Mouse (Mus musculus) stomach, postnatal 0 days (tissue): ENCODE measurements around the gene Rubcnl. TPM values are rescaled to one million over a fixed set of nuclear protein-coding genes. Genes with fewer than 3 reads are reported as not detected.

Experiments
- ATAC-seq: fragments of 200-750 bp; cut with Nextera tagmentation; 2 replicates; pipeline ENCODE4 v1.8.0; 2017; ENCODE audit not compliant: low FRiP score, low TSS enrichment
- DNase-seq: peaks from one replicate; pipeline ENCODE4 v3.0.0-alpha.2; 2016; ENCODE audit warnings: low spot score
- H3K27ac ChIP-seq: fragments of 300-500 bp; sonication (generic); replicated peaks from 2 replicates; pipeline ENCODE4 v1.5.1; 2014; ENCODE audit warnings: mild to moderate bottlenecking, control low read depth
- H3K27me3 ChIP-seq: fragments of 300-500 bp; sonication (generic); 2 replicates; pipeline ENCODE4 v1.6.1; 2014; ENCODE audit warnings: low read length; ENCODE audit not compliant: control insufficient read depth, insufficient read depth
- H3K36me3 ChIP-seq: fragments of 300-500 bp; sonication (generic); 2 replicates; pipeline ENCODE4 v1.6.1; 2014; ENCODE audit warnings: low read length, mixed read lengths; ENCODE audit not compliant: control insufficient read depth, insufficient read depth
- H3K4me1 ChIP-seq: fragments of 300-500 bp; sonication (generic); replicated peaks from 2 replicates; pipeline ENCODE4 v1.6.1; 2014; ENCODE audit warnings: antibody characterized with exemption; ENCODE audit not compliant: control insufficient read depth, insufficient read depth
- H3K4me2 ChIP-seq: fragments of 300-500 bp; sonication (generic); replicated peaks from 2 replicates; pipeline ENCODE4 v1.6.1; 2014; ENCODE audit warnings: low read depth, mild to moderate bottlenecking, control low read depth, moderate library complexity
- H3K4me3 ChIP-seq: fragments of 300-500 bp; sonication (generic); 2 replicates; pipeline ENCODE4 v1.5.1; 2014; ENCODE audit warnings: low read depth, low read length, control low read depth
- H3K9ac ChIP-seq: fragments of 300-500 bp; sonication (generic); 2 replicates; pipeline ENCODE4 v1.6.1; 2014; ENCODE audit warnings: mild to moderate bottlenecking, low read length, control low read depth, mixed read lengths
- H3K9me3 ChIP-seq: fragments of 300-500 bp; sonication (generic); 2 replicates; pipeline ENCODE4 v1.6.1; 2016; ENCODE audit warnings: low read length; ENCODE audit not compliant: control insufficient read depth
- CTCF ChIP-seq: IDR thresholded peaks from 2 replicates; pipeline ENCODE4 v1.5.1; 2016; ENCODE audit warnings: antibody characterized with exemption, low read depth, mild to moderate bottlenecking, moderate library complexity
- EP300 ChIP-seq: optimal IDR thresholded peaks from 2 replicates; pipeline ENCODE3; 2016; ENCODE audit warnings: antibody characterized with exemption
- WGBS: fragments of 180-500 bp; shearing (Covaris S2); extraction: QIAGEN DNeasy Blood & Tissue Kit; methylation state at CpG from one replicate; pipeline ENCODE4 v1.1.7; 2014; 5-methylcytosine and 5-hydroxymethylcytosine counted together
- polyA plus RNA-seq: library from polyadenylated mRNA; unstranded; fragments of >200 nt; fragmentation: Nextera tagmentation; extraction: Ambion mirVana; gene quantifications from 2 replicates; pipeline ENCODE4 v1.2.1, GENCODE M21; 2015

Rubcnl gene
- polyA plus RNA-seq, 1 experiment from 2014 or later, result 0.27 TPM

GRCm38 (mm10) chr14:74983079-74983478 lies 32.7 kb upstream of the Rubcnl start:
- ATAC-seq (no peak), DNase-seq (no peak)
- Histone ChIP-seq H3K4me3 (no peak overlapping the region), H3K36me3 (no peaks in the 10 kb centered on the region), H3K27me3 (no peaks in the 10 kb centered on the region), H3K27ac (no peak overlapping the region), H3K4me1 (no peaks in the 10 kb centered on the region), H3K9me3 (no peaks in the 10 kb centered on the region), H3K4me2 (no peak overlapping the region), H3K9ac (no peak overlapping the region)
- 70% methylated on average over 5 of the region's 5 CpGs for WGBS
- no peak for TF ChIP-seq EP300
- no peak for TF ChIP-seq CTCF

DNA sequence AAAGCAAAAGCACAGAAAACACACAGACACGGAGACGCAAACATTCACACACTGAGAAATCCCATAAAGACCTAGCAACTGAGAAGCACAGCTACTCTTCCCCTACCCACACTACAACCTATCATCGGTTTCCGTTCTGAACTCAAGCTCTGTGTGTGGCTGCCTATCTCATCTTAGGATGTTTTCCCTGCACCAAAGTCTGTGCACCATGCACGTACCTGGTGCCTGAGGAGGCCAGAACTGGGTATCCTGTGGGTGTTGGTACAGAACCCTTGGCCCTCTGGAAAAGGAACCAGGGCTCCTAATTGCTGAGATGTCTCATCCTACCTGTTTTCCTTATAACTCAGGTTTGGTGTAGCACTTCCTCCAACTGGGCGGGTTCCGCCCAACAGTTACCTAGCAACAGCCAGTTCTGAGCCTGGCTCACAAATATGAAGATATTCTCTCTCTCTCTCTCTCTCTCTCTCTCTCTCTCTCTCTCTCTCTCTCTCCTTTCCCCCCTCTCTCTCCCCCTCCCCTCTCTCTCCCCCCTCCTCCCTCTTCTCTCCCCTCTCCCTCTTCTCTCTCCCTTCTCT lies 30.9 kb upstream of the Rubcnl start:
- peak; percentile 72 for ATAC-seq
- no peak overlapping the region for H3K9ac ChIP-seq
- H3K4me2 ChIP-seq, result no peak overlapping the region
- no peaks in the 10 kb centered on the region for H3K9me3 ChIP-seq
- H3K4me3 ChIP-seq, result no peak overlapping the region
- peak; percentile 50 for DNase-seq
- no peaks in the 10 kb centered on the region for H3K27me3 ChIP-seq
- TF ChIP-seq EP300, result no peak
- TF ChIP-seq CTCF, result no peak
- H3K36me3 ChIP-seq, result no peaks in the 10 kb centered on the region
- H3K27ac ChIP-seq, result no peak overlapping the region
- 70% methylated on average over 7 of the region's 7 CpGs for WGBS
- no peaks in the 10 kb centered on the region for H3K4me1 ChIP-seq

DNA sequence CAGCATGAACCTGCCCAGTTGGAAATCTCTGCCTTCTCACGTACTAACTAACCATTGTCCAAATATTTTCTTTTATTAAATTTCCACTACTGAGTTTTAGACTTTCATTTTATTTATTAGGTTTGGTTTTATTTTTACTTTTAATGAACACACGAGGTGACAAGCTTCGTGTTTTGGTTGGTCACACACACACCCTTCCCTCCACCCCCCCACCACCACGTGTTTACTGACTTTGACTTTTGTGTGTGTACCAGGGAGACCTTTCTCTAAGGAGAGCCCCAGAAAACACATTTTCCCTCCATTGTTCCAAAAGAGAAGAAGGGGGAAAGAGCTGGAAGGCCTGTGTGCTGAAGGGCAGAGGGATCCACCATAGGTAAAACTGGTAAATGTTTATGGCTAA lies 30.2 kb upstream of the Rubcnl start:
- WGBS, result 43% methylated on average over 4 of the region's 4 CpGs
- DNase-seq (no peak), ATAC-seq (no peak)
- TF ChIP-seq EP300 (no peak), CTCF (no peak)
- no peaks in the 10 kb centered on the region for H3K9me3 ChIP-seq
- H3K9ac ChIP-seq, result no peak overlapping the region
- H3K27me3 ChIP-seq, result no peaks in the 10 kb centered on the region
- no peak overlapping the region for H3K4me3 ChIP-seq
- H3K36me3 ChIP-seq, result no peaks in the 10 kb centered on the region
- no peaks in the 10 kb centered on the region for H3K4me1 ChIP-seq
- H3K27ac ChIP-seq, result no peak overlapping the region
- no peak overlapping the region for H3K4me2 ChIP-seq

- H3K27ac ChIP-seq, result no peak overlapping the region
- H3K27me3 ChIP-seq, result no peaks in the 10 kb centered on the region
- no peak for TF ChIP-seq CTCF
- TF ChIP-seq EP300, result no peak
- no peaks in the 10 kb centered on the region for H3K9me3 ChIP-seq
- H3K36me3 ChIP-seq, result no peaks in the 10 kb centered on the region
- DNase-seq (no peak), ATAC-seq (peak; percentile 58)
- no peaks in the 10 kb centered on the region for H3K4me1 ChIP-seq
- 48% methylated on average over 3 of the region's 3 CpGs for WGBS
- no peak overlapping the region for H3K9ac ChIP-seq
- no peak overlapping the region for H3K4me2 ChIP-seq
- H3K4me3 ChIP-seq, result no peak overlapping the region
Measured at GRCm38 (mm10) chr14:74986527-74986926, 29.3 kb upstream of the Rubcnl start.

DNA sequence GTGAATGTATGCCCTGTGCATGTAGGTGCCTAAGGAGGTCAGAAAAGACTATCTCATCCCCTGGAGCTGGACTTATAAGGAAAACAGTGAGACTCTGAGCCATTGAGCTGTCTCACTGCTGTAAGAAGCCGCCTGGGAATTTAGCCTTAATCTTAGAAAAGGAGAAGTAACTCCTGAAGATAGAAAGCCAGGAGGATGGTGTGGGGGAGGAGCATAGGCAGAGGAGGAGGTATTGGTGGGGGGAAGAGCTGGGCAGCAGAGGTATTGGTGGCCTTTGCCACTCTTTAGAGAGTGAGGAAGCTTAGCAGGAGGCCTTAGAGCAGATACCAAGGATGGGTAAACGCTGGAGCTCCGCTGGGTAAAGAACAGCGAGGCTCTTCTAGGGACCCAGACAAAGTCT lies 26.5 kb upstream of the Rubcnl start:
- H3K4me3 ChIP-seq, result no peak overlapping the region
- H3K36me3 ChIP-seq, result no peaks in the 10 kb centered on the region
- H3K9me3 ChIP-seq, result no peaks in the 10 kb centered on the region
- TF ChIP-seq CTCF (no peak), EP300 (no peak)
- H3K4me1 ChIP-seq, result no peaks in the 10 kb centered on the region
- no peak overlapping the region for H3K4me2 ChIP-seq
- 56% methylated on average over 4 of the region's 4 CpGs for WGBS
- no peaks in the 10 kb centered on the region for H3K27me3 ChIP-seq
- H3K27ac ChIP-seq, result no peak overlapping the region
- H3K9ac ChIP-seq, result no peak overlapping the region
- no peak for ATAC-seq
- no peak for DNase-seq

GRCm38 (mm10) chr14:74989909-74990308 lies 25.9 kb upstream of the Rubcnl start:
- H3K4me3 ChIP-seq, result no peak overlapping the region
- ATAC-seq (no peak), DNase-seq (no peak)
- H3K9ac ChIP-seq, result peak overlapping the region; percentile 13; the same call in 1 of the 2 replicates
- no peaks in the 10 kb centered on the region for H3K4me1 ChIP-seq
- H3K9me3 ChIP-seq, result no peaks in the 10 kb centered on the region
- H3K36me3 ChIP-seq, result no peaks in the 10 kb centered on the region
- no peak for TF ChIP-seq EP300
- no peak for TF ChIP-seq CTCF
- H3K4me2 ChIP-seq, result no peak overlapping the region
- no peak overlapping the region for H3K27ac ChIP-seq
- 84% methylated on average over 4 of the region's 4 CpGs for WGBS
- no peaks in the 10 kb centered on the region for H3K27me3 ChIP-seq
